In genomic region chr4:45867416-45867815, GRCm38 (mm10) we compare ENCODE assay signal across 34 mouse cellular contexts. TPM values are rescaled to one million over a fixed set of nuclear protein-coding genes. Genes with fewer than 3 reads are reported as not detected.
"Had no signal": no experiment of that assay in that cellular context is flagged by ENCODE, and none has a peak within 500 bp of the region (broad histone marks: within the 10 kb centered on the region; RNA-seq: fewer than 3 reads in every experiment).

No protein-coding gene starts in this region.

- H3K4me3 ChIP-seq: heart, embryonic 10.5 days; heart, embryonic 12.5 days; hindbrain, embryonic 10.5 days; hindbrain, embryonic 12.5 days; intestine, embryonic 15.5 days; layer of hippocampus, adult 2 months; left cerebral cortex, adult 2 months; limb, embryonic 10.5 days; limb, embryonic 12.5 days; liver, embryonic 13.5 days had no signal

- ATAC-seq: hindbrain, embryonic 16.5 days; inflammation-experienced regulatory T-cells, adult 6 months; intestine, embryonic 15.5 days; intestine, postnatal 0 days had no signal

- DNase-seq: gastrocnemius, postnatal 25 days; heart, adult 18-20 months; heart, postnatal 10 days; heart, postnatal 4 days; kidney, adult 18-20 months; kidney, adult 8-10 months; kidney, postnatal 10 days; kidney, postnatal 25 days; kidney, postnatal 4 days; liver; liver, embryonic 13.5 days had no signal

- H3K27ac ChIP-seq: heart, embryonic 10.5 days; hindbrain, embryonic 10.5 days; hindbrain, embryonic 12.5 days; hindbrain, embryonic 14.5 days; intestine, embryonic 15.5 days; layer of hippocampus, adult 2 months; left cerebral cortex, adult 2 months; limb, embryonic 10.5 days; limb, embryonic 12.5 days; liver, embryonic 13.5 days had no signal

- H3K4me1 ChIP-seq: liver, embryonic 13.5 days had no signal

- H3K9ac ChIP-seq: heart, embryonic 12.5 days; hindbrain, embryonic 12.5 days; hindbrain, embryonic 14.5 days; intestine, embryonic 15.5 days; limb, embryonic 12.5 days; liver, embryonic 13.5 days had no signal

- H3K36me3 ChIP-seq: heart, embryonic 10.5 days; heart, embryonic 12.5 days; hindbrain, embryonic 10.5 days; hindbrain, embryonic 12.5 days; intestine, embryonic 15.5 days; limb, embryonic 10.5 days; limb, embryonic 12.5 days; liver, embryonic 13.5 days had no signal

- H3K9me3 ChIP-seq: heart, embryonic 10.5 days; heart, embryonic 12.5 days; hindbrain, embryonic 10.5 days; hindbrain, embryonic 12.5 days; intestine, embryonic 15.5 days; limb, embryonic 10.5 days; limb, embryonic 12.5 days; liver, embryonic 13.5 days had no signal

RNA-seq across cellular contexts. Expression of gene Stra6l, which starts 19.0 kb away (rescaled TPM):
- total RNA-seq: gastrocnemius, adult 18-20 months; gastrocnemius, adult 8-10 months; gastrocnemius, postnatal 25 days; heart, adult 18-20 months; heart, adult 8-10 months; heart, postnatal 10 days; heart, postnatal 25 days; layer of hippocampus, adult 2 months; layer of hippocampus, postnatal 10 days; layer of hippocampus, postnatal 25 days; left cerebral cortex, adult 2 months; left cerebral cortex, postnatal 14 days; left cerebral cortex, postnatal 36 days had no signal

RNA-seq across cellular contexts. Expression of gene Ccdc180, which starts 22.7 kb away (rescaled TPM):
- total RNA-seq: gastrocnemius, adult 18-20 months; gastrocnemius, adult 8-10 months; gastrocnemius, postnatal 25 days; gastrocnemius, postnatal 4 days; heart, postnatal 10 days; heart, postnatal 25 days had no signal

RNA-seq across cellular contexts. Expression of gene Igfbpl1, which starts 40.7 kb away (rescaled TPM):
- total RNA-seq: gastrocnemius, adult 18-20 months; gastrocnemius, adult 8-10 months; gastrocnemius, postnatal 25 days; gastrocnemius, postnatal 4 days; granulocyte monocyte progenitor cell, adult 5-6 weeks had no signal
